Mouse (Mus musculus): ENCODE results near the gene Slc35g3.
A peak's percentile ranks its signal among the peaks of the same experiment; 100 is the strongest.

The Slc35g3 gene

DNA sequence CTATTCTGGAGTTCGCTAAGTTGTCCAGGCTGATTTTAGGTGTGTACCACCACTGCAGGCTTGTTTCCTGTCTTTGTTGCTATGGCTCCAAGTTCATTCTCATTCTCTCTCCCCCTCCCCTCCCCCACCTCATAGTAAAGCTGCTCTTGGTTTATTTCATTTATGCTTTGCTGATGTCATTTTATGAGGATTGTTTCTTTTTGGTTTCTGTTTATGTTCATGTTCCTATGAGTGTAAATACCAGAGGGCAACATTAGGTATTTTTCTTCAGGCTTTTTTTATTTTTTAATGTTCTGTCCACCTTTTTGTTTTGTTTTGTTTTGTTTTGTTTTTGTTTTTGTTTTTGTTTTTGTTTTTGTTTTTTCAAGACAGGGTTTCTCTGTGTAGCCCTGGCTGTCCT is at the start of gene Slc35g3:
Gene Slc35g3 (minus strand): TSS at position 101 of the 400 bp plus-strand sequence.
- DNase-seq: no peak

DNA sequence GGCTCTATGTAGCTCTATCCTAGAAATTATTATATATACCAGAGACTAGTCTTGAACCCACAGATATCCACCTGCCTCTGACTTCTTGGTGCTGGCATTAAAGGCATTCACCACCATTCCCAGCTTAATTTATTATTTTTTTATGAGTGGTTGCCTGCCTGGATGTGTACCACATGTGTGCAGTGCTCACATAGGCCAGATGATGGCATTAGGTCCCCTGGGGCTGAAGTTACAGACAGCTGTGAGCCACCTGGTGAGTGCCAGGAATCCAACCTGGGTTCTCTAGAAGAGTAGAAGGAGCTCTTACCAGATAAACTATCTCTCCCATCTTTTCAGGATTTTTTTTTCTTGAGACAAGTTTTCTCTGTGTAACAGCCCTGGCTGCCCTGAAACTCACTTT is 48.5 kb upstream of the Slc35g3 start:
- no peak for DNase-seq

DNA sequence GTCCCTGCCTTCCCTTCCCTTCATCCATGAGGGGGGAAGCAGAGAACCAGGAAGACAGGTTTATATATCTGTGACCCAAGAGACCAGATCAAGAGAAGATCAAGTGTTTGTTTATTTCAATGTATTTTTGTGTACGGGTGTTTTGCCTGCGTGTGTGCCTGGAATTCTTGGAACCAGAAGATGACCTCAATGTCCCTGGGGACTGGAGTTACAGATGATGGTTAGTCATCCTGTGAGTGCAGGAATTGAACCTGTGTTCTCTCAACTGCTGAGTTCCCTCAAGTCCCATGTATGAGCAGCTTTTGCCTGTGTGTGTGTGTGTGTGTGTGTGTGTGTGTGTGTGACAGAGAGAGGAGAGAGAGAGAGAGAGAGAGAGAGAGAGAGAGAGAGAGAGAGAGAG is 45.9 kb upstream of the Slc35g3 start:
- DNase-seq: no peak

DNA sequence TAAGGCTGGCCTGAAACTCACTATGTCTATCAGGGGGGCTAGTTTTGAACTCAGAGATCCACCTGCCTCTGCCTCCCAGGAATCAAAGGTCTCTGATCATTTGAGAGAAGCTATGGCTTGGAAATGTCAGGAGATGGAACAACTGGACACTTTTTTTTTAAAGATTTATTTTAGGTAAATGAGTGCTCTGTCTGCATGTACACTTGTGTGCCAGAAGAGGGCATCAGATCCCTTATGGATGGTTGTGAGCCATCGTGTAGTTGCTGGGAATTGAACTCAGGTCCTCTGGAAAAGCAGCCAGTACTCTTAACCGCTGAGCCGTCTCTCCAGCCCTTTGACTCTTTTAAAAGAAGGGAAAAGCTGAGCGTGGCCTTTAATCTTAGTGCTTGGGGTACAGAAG is 44.6 kb upstream of the Slc35g3 start:
- no peak for DNase-seq

DNA sequence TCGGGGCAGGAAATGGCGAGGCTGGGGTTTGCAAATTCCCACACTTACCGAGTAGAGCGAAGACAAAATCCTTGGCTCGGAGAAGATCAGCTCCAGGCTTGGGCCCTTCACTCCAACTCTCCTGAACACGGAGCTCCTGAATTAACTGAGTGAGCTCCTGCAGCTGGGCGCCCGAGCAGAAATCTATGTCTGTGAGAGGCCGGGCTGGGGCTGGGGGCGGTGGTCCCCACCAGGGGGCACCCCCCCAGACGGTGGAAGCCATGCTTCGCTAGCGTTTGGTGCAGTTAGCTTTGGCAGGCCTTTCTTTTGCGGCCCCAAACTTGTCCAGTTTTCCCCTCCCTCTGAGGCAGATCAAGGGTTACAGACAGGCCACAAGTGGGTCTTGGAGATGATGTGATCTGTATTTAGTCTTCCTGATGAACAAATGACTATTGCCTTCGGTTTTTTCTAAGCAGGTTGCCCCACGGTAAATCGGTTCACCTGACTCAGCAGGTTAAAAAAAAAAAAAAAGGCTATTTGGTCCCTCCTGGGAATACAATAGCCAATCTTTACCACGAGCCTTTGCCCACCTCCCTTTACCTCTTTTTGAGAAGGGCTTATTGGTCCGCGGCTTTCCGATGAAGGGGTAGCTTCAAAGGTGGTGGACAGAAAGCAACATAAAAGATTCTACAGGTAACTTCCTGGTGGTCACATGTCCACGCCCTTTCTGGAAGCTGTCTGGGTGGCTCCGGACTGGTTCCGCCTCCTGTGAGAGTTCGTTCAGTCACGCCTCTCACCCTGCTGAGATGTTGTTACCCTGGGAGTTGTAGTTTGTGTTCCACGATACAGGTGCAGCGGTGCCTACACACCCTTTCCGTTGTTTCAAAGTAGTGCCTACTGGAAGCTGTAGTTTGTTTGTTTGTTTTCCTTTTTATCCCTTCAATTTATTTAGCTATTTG is 43.5 kb upstream of the Slc35g3 start, which contains the start of gene Tmem102:
Gene Tmem102 (minus strand): TSS at position 653 of the 938 bp plus-strand sequence.
- no peak for DNase-seq

DNA sequence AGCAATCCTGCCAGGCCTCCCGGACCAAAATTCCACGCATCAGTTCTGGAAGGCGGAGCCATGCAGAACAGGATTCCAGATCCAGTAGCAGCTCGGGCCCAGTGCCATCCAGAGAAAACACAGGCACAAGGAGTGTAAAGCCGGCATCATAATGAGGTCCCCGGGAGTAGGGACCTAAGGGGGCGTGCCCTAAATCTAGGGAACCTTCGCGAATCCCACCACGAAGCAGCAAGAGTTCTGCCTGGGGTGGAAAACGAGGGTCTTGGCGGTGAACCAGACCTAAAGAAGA is 42.8 kb upstream of the Slc35g3 start:
- no peak for DNase-seq

DNA sequence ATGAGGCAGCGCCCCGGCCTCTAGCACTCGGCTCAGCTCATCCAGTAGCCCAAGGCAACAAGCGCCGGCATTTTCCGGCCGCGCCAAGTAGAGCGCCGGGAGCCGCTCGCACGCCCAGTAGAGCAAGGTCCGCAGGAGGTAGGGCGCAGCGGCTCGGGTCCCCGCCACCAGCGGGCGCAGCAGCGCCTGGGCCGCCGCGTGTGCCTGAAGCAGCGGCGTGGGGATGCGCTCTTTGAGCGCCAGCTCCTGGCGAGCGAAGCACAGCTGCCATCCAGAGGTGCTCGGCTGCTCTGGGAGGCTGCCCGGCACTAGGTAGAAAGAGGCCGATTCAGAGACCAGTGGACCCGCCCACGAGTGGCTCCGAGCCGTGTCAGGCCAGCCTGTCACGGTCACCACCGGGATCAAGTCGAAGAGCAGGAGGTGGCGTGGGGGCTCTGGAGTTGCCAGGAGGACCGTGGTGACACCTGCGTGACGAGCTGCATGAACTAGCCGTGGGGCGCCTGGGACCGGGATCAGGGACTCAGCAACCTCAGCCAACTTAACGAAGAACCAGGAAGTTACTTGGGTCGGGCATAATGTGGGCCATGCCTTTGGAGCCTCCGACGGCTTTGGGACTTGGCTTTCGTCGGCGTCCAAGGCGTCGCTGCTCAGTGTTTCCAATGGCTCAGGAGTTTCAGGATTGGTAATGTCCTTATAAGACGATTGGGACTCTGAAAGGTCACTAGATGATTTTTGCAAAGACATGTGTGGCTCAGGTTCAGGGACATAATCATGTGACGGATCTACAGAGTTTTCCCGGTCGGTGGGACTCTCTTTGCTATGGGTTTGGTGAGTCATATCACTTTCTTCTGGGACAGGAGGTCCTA is 42.3 kb upstream of the Slc35g3 start:
- DNase-seq: peak; percentile 62

DNA sequence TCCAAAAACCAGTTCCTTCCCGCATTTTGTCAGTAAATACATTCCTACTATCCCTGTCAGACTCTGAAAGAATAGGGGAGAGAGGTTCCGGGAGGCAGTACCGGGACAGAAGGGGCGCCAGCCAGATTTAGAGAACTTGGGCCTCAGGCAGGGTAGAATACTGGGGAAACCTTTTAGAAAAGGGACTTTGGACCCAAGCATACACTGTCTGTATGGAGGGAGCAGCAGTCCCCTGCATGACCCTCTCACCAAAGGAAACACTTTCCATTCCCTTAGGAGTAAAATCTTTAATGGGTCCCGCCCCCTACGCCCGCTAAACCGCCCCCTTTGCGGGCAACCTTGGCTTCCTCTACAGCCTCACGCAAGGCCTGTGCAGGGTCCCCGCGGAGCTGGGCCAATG is 41.6 kb upstream of the Slc35g3 start:
- no peak for DNase-seq

DNA sequence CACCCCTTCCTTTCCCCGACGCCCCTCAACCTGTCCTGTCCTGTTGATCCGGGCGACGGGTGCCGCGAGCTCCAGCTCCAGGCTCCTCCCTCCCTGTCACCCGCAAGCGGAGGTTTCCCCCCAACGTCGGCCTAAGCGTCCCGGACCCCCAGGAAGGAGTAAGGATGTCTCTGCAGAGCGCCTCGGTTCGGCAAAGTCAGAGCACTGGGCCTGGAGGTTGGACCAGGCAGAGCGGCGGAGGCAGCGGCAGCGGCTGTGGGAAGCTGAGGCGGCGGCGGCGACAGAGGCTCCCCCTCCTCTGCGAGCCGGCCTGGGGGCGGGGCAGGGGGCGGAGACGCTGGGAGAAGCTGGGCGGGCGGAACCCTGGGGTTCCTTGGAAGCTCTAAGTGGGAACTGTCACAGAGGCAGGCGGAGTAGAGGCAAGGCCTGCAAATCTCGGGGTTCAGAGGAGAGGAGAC is 40.9 kb upstream of the Slc35g3 start:
- DNase-seq: peak; percentile 81

DNA sequence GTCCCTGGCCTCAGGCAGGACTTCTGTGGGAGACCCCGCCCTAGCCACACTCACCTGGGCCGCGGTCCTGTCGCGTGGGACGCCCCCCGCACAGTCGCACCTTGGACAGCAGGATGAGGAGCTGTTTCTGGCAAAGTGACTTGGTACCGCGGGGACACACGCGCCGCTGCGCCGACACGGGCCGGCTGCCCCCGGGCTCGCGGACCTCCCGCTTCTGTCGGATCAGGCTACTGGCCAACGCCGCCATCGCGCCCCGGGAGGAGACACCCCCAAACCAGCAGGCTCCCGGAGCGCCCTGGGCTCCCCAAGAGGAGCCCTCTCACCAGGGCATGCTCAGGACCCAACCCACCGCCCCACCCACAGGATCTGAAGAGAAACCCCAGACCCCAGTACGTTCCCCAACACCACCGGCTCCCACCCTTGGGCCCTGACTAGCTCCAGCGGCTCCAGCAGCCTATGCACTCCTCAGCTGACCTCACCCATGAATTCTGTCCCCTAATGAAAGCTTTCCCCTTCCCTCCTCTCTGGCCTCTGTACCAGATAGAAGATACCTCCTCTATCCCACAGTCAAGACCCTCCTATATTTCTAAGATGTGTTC is 39.7 kb upstream of the Slc35g3 start, which contains the start of gene Fgf11:
Gene Fgf11 (minus strand): TSS at position 479 of the 599 bp plus-strand sequence.
- DNase-seq: no peak

DNA sequence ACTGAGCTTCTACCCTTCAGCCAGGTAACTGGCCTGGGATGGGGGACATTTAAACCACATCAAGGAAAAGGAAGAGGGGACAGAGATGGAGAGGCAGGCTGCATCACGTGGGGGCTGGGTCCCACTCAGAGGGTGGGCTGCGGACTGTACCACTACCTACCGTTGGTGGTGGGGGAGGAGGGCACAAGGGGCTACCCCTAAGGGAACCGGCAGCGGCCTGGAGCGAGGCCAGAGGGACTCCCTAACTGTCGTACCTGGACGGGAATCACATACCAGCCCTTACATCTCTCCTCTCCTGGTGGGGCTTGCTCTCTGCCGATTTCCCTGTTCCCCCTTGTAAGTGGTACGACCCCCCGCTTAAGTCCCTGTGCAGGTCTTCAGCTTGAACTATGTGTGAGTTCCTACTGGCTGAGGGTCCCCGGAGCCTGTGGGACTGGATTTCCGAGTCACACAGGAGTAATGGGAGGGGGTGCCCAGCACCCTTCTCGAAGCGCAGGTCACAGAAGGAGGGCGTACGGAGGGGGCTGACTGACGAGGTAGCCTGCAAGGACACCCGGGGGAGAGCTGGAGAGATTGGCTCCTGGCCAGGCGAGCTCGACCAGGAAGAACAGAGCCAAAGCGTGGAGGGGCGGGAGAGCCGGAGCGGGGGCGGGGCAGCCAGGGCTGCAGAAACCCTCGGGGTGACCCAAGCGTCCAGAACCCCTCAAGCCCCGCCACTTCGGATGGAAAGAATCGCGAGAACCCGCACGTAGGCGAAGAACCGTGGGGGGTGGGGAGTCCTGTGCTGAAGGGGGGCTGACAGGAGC is 38.8 kb upstream of the Slc35g3 start:
- peak; percentile 84 for DNase-seq

DNA sequence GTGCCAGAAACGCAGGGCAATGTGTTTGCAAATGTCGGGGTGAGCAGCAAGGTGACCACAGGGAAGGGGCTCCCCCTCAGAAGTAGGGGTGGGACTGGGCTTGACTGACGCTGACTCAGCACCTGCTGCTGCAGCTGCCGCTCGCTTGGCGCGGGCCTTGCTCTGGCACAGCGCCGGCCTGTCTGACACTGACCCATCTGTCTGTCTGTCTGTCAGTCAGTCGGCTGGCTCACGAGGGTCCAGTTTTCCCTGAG is 38.3 kb upstream of the Slc35g3 start:
- DNase-seq: peak; percentile 74

DNA sequence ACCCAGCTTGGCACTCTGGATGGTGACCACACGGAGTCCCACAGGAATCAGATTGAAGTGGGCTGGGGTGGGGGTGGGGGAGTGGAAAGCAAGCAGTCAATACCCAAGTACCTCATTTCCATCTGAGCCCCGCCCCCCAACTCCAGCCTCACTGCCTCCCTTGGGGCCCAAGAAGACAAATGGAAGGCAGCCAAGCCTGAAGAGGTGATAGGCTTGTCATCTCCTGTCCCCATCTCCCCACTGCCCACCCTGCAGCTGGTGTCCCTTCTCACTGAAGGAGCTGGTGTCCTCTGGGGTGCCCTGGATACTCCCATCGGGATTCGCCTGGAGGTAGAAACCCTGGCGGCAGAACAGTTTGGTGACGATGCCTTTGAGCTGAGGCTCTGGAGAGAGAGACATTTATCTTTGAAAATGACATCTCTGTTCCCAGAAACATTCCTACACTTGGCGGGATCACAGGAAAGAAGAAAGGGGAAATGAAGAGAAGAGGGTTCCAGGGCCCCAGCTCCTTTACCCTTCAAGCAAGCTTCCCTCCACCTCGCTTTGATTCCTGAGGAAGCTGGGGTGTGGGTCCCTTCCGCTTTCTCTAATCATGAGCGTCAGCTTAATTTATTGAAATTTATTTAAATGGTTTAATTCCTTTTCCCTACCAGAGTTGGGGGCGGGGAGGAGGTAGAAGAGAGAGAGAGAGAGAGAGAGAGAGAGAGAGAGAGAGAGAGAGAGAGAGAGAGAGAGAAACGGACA is 37.8 kb upstream of the Slc35g3 start:
- no peak for DNase-seq

DNA sequence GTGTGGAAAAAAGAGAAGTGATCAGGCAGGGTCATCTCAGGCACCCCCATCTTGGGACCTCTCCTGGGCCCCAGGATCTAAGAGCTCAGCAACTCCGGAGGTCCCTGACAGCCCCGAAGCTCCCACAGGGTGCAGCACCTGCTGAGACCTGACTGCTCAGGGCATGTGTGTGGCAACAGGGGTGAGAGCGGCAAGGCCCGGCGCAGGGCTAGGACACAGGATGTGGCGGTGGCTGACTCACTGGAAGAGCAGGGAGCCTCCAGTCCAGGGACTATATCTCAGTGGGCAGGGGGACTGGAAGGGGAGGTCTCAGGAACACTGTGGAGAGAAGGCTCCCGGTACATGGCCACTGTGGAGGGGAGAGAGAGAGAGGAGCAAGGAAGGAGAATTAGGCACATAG is 36.2 kb upstream of the Slc35g3 start:
- no peak for DNase-seq

DNA sequence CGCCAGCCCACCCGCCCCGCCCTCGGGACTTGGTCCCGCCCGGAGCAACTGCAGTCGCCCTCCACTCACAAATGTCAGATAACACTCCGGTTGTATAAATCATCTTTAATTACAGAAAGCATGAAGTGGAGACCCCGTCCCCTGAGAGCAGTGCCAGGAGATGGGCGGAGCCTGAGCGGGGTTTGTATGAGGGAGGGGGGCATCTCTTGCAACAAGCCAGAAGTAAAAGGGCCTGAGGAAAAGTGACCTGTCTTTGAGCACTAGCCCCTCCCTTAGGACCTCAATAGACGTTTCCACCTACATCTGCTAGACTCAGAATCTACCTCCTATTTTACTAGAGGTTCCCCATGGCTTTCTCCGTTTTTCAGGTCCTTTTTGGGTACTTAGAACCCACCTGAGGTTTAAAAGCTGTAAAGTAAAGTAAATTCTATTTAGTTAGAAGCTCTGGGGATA is 34.2 kb upstream of the Slc35g3 start:
- no peak for DNase-seq

DNA sequence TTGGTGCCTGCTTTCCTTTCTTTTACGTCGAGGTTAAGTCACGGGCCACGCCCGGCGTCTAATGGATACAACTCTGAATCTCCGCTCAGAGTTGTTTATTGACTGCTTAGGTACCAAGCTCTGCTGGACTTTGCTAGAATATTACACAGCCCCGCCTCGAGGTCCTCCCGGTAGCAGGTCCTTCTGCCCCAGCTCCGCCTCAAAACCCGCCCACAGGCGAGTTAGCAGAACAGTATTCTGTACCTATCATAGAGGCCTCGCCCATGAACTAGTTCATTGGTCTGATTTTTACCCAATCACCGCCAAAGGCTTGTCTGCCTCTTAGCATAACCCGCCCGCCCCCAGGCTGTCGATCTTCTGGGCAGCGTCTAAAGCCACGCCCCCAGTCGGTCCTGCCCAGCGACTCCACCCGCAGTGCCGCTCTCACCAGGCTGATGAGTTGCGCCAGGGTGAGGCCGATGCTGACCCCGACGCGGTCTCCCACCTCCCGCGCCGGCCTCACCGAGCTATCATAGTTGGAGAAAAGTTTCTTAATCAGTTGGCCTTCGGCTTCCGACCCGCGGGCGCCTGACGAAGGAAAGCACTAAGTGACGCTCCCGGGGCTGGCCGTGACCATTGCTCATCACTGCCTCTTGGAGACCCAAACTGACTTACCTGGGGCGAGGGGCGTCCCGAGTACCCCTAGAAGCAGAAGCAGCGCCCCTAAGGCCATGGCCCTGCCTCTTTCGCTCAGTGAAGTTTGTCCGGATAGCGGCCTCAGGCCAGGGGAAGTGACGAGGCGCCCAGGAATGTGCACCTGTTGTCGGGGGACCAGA is 33.6 kb upstream of the Slc35g3 start, which contains the start of gene Chrnb1:
Gene Chrnb1 (minus strand): TSS at position 776 of the 815 bp plus-strand sequence.
- DNase-seq: peak; percentile 79

DNA sequence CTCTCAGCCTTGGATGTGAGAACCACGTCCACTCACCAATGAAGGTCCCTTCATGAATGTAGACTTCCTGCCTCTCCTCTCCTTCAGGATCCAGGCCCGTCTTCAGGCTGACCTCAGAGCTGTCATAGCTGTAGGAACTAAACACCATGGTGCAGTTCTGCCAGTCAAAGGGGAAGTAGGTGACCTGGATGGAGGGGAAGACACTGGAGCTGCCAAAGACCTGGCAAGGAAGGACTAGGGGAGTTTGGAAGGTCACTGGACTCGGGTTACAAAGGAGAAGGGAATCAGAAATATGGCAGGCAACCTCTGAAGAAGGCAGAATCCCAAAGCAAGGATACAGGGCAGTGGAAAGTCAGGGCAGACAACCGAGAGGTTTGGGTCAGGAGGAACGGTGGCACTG is 31.7 kb upstream of the Slc35g3 start:
- DNase-seq: no peak

DNA sequence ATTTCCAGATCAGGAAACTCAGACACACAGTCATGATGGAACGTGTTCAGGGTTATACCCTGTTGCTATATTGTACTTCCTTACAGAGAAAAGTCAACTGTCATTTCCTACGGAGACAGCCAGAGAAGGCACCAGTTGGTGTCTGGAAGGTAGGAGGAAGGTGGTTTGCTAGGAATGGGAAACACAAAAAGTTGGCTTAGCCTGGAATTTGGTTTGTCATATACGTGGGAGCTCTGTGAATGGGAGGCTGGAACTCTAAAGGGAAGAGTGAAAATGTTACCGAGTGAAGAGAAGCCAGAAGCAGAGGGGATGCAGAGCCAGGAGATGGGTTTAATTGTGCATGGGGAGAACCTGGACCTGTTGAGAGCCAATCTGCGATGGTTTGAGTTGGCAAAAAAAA is 29.7 kb upstream of the Slc35g3 start:
- DNase-seq: no peak

DNA sequence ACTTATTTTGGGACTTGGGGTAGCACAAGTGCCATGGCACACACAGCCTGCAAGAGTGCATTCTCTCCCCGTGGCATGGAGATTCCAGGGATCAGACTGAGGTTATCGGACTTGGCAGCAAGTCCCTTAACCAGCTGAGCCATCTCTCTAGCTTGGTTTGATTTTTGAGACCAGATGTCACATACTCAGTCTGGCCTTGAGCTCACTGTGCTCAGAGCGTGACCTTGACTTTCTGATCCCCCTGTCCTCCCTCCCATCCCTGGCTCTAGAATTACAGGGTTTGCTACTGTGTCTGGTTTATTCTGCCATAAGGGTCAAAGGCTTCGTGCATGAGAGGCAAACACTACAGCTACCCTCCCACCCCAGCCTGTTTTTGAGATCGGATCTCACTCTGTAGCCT is 27.7 kb upstream of the Slc35g3 start:
- no peak for DNase-seq

DNA sequence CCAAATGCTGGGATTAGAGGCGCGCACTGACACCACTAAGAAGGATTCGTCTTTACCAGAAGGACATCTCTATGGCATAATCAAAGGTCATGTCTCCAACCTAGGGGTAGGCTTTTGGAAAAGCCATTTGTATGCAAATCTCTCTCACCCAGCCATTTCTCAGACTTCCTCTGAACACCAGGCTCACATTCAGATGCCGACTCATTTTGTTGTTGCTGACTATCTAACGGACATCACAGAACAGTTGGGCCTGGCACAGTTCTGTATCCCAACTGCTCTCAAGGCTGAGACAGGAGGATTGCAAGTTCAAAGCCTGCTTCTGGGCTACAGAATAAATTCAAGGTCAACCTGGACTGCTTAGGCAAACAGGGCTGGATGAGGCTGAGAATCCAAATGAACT is 25.5 kb upstream of the Slc35g3 start:
- no peak for DNase-seq

DNA sequence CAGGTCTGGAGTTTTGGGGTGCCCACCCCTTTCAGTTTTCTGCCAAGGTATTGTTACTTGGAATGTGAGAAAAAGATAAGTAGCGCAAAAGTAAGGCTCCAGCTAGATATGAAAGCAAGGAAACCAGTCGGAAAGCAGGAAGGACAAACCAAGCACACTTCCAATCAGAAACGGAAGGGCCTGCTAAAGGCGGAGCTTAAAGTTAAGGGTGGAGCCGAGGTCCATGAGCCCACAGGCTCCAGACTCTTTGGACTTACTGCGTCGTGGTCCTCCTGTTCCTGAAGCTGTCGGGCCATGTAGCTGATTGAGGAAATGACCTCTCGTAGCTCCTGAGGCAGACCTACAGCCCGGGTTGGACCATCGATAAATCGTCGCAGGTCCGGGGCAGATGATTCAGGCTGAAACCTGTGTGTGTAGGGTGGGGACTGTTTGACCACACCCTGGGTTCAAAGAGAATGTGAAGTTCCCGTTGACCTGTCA is 23.1 kb upstream of the Slc35g3 start:
- DNase-seq: no peak
